Mouse (Mus musculus) bone marrow macrophage, adult 2 months (primary cell): ENCODE results near the gene Dph2.

Source experiments
- CTCF ChIP-seq: IDR thresholded peaks from 2 replicates; pipeline ENCODE4 v1.5.1; 2012; ENCODE audit warnings: low read depth, mild to moderate bottlenecking, low read length, moderate library complexity
- POLR2A ChIP-seq: IDR thresholded peaks from 2 replicates; pipeline ENCODE4 v1.6.1; 2012; ENCODE audit warnings: mild to moderate bottlenecking, low read depth, low read length, borderline replicate concordance

GRCm38 (mm10) chr4:117846261-117846660 is 45.6 kb downstream of the Dph2 start:
- TF ChIP-seq CTCF (no peak), POLR2A (no peak)
